Mouse (Mus musculus) brain, adult 2 months (tissue): Measurements from ENCODE around the gene Col6a6.

Source experiments
- DNase-seq: peaks from one replicate; pipeline ENCODE4 v3.0.0; 2011; ENCODE audit warnings: low read depth, low spot score

The Col6a6 gene

DNA sequence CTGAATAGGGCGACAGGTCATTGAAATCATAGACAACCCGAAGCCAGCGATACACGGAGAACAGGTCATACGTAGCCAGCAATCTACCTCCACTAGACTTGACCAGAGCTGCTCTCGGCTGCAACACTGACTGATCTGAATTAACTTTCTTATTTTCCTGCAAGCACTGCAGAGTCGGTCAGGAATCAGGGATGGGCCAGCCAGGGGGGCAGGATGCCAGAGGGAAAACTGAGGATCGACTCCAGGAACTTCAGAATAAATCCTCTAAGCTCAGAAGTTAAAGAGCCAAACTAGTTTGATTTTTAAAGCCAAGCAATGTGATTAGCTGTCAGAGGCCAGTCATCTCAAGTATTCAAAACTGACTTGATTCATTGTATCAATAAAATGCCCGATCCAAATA, 88.5 kb downstream of the Col6a6 start:
- no peak for DNase-seq

GRCm38 (mm10) chr9:105737448-105737847, 90.5 kb downstream of the Col6a6 start:
- DNase-seq, result peak; percentile 69

- no peak for DNase-seq
These were observed 92.8 kb downstream of the Col6a6 start for GRCm38 (mm10) chr9:105735195-105735594.

- DNase-seq, result no peak
These were observed 93.3 kb downstream of the Col6a6 start for GRCm38 (mm10) chr9:105734651-105735050.

- no peak for DNase-seq
These were observed 96.0 kb downstream of the Col6a6 start for GRCm38 (mm10) chr9:105731976-105732375.

GRCm38 (mm10) chr9:105720430-105720829, 107.5 kb downstream of the Col6a6 start:
- peak; percentile 84 for DNase-seq

DNA sequence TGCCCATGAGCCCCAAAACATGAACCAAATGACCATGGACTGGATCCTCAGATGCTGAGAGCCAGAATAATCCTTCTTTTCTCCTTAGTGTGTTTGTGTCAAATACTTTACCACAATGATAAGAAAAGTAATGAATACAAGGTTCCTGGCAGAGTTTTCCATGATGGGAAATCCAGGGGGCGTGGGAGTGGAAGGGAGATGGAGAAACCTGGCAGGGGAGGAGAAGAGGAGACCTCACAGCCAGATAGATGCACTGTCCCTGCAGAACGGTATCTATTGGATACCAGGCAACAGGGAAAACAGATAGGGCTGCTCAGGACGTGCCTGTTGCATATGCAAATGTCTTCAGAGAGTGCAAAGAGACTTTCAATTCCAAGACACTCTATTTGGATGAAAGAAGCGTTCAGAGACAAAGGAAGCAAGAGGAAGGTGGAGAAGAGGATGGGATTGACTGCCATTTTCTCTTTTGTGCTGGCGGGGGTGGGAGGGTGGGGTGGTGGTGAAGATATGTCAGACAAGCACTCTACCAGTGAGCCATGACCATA, 108.0 kb downstream of the Col6a6 start:
- DNase-seq, result no peak

- no peak for DNase-seq
These were observed 108.6 kb downstream of the Col6a6 start for GRCm38 (mm10) chr9:105719367-105719766.

- DNase-seq, result peak; percentile 69
These were observed 115.9 kb downstream of the Col6a6 start for GRCm38 (mm10) chr9:105712049-105712448.

DNA sequence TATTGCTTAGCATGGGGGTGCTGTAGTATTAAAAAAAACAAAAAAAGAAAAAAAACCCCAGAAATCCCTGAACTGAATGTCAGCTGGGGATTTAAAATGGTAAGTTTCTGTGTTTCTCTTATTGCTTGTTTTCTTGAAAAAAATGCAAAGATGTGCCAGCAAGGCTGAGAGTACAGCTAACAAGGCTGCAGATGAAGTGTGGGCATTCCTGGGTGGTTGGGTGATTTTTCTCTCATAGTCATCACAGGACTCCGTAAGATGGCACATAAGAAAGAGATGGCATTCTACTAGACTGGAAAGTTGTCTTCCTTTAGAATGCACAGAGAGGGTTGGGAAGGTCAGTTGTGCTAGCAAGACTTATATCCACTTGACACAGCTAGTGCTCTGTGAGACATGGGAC, 122.9 kb downstream of the Col6a6 start:
- peak; percentile 72 for DNase-seq

- peak; percentile 29 for DNase-seq
These were observed 123.6 kb downstream of the Col6a6 start for GRCm38 (mm10) chr9:105704226-105704932.

- no peak for DNase-seq
These were observed 126.0 kb downstream of the Col6a6 start for GRCm38 (mm10) chr9:105701966-105702365.

DNA sequence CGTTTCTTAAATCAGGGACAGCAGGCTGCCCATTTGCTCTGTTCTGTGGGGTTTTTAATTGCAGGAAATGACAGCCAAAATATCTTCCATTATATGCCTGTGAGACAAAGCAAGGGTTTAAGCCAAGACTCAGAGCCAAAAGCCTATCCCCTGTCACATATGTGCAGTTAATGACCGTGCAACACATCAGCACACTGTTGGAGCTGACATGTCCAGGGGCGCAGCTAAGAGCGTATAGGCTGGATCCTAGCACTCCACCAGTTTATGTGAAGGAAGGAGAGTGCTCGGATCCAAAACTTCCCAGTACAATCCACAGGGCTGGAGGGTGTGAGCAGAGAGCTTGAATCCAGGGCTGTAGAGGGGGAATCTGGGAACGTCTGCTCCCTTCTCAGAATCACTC, 127.3 kb downstream of the Col6a6 start:
- DNase-seq, result no peak

DNA sequence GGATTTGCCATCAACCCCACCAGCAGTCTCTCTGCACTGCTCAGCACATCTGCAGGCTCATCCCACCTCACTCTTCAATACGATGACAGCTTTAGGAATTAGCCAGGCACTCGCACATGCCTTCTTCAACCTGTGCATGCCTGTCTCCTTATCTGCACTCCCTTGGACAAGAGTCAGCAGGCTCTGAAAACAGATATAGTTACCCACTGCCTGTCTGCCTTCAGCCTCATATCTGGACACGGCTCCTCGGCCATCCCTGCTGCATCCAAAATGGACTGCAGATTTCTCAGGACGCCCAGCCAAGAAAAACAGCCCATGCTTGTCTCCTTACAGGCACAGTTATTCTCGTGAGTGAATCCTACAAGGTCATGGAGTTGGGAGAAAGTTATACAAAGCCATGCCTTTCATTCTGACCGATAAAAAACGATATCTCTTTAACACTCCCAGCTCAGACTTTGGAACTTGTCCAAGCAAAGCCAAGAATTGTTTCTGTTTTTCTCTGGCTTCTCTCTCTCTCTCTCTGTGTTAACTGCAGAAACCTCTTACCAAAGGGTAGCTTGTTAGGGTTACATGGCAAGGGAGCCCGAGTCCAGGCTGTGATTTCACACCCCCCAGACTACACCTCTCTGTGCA, 130.1 kb downstream of the Col6a6 start:
- DNase-seq, result peak; percentile 34

GRCm38 (mm10) chr9:105696818-105697564, 131.0 kb downstream of the Col6a6 start:
- DNase-seq, result peak; percentile 76

DNA sequence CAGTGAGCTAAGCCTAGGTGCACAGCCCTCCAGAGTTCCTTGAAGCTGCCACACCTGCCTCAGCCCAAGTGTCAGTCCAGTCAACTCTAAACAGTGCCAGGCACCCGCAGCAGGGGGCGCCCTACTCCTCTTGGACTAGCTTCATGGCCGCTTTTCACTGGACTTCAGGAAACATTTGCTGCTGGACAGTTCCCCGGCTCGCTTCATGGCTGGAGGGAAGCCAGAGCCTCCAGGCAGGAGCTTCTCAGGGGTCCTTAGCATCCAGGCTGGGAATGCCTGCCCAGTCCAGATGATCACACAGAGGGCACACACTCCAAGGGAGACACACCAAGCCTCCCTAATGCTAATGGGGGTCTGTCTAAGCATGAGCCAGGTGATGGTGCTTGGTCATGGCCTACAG, 134.1 kb downstream of the Col6a6 start:
- DNase-seq, result peak; percentile 56

- DNase-seq, result peak; percentile 80
These were observed 134.9 kb downstream of the Col6a6 start for GRCm38 (mm10) chr9:105693056-105693455.

GRCm38 (mm10) chr9:105692472-105692871, 135.5 kb downstream of the Col6a6 start:
- peak; percentile 93 for DNase-seq

- no peak for DNase-seq
These were observed 138.5 kb downstream of the Col6a6 start for GRCm38 (mm10) chr9:105689485-105689884.

DNA sequence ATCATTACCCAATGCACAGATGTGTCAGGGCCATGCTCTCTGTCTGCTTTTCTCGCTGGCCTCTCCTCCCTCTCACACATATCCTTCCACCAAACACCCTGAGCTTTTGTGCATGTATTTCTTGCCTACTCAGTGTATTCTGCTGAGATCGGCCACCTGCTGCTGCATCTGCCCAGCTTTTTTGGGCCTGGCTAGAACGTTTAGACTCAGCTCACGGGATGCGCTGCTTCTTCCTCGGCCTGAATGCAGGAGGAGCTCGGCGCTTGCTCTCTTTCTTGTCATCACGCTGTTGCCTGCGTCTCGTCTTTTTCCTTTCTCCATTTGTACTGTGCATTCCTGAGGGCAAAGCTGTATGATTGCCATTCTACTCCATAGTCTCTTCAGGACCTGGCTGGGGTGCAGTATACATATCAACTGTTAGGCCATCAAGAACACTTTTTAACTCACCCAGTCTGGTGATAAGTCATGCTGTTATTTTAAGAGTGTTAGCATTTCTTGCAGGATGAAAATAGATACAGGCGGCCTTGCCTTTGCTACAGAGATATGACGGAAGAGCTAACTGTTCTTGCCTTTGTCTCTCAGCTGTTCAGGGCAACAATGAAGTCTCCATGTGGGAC, 143.3 kb downstream of the Col6a6 start:
- peak; percentile 86 for DNase-seq

GRCm38 (mm10) chr9:105681386-105681785, 146.6 kb downstream of the Col6a6 start:
- no peak for DNase-seq

- no peak for DNase-seq
These were observed 152.0 kb downstream of the Col6a6 start for GRCm38 (mm10) chr9:105675941-105676340.
